Mouse (Mus musculus) kidney, embryonic 14.5 days (tissue): ENCODE measurements around the gene Fut8. TPM values are rescaled to one million over a fixed set of nuclear protein-coding genes. Genes with fewer than 3 reads are reported as not detected.

Experiments used
- ATAC-seq: fragments of 200-750 bp; cut with Nextera tagmentation; 2 replicates; pipeline ENCODE4 v1.8.0; 2017; ENCODE audit warnings: moderate number of reproducible peaks, mild to moderate bottlenecking, moderate TSS enrichment, moderate library complexity; ENCODE audit not compliant: low FRiP score, low TSS enrichment
- H3K27ac ChIP-seq: fragments of 300-500 bp; sonication (generic); 2 replicates; pipeline ENCODE4 v1.5.1; 2014; ENCODE audit warnings: low read depth, mild to moderate bottlenecking, low read length, moderate library complexity, mixed read lengths
- H3K27me3 ChIP-seq: fragments of 300-500 bp; sonication (generic); 2 replicates; pipeline ENCODE4 v1.6.1; 2014; ENCODE audit warnings: mild to moderate bottlenecking, low read length; ENCODE audit not compliant: control insufficient read depth, insufficient read depth
- H3K36me3 ChIP-seq: fragments of 300-500 bp; sonication (generic); 2 replicates; pipeline ENCODE4 v1.6.1; 2014; ENCODE audit warnings: low read length, mixed read lengths; ENCODE audit not compliant: control insufficient read depth, insufficient read depth
- H3K4me1 ChIP-seq: fragments of 300-500 bp; sonication (generic); 2 replicates; pipeline ENCODE4 v1.6.1; 2014; ENCODE audit warnings: low read length, mixed read lengths; ENCODE audit not compliant: control insufficient read depth, insufficient read depth
- H3K4me2 ChIP-seq: fragments of 300-500 bp; sonication (generic); replicated peaks from 2 replicates; pipeline ENCODE4 v1.6.1; 2014; ENCODE audit warnings: low read depth, mild to moderate bottlenecking, low read length
- H3K4me3 ChIP-seq: fragments of 300-500 bp; sonication (generic); 2 replicates; pipeline ENCODE4 v1.5.1; 2014; ENCODE audit warnings: mild to moderate bottlenecking, low read length
- H3K9ac ChIP-seq: fragments of 300-500 bp; sonication (generic); 2 replicates; pipeline ENCODE4 v1.6.1; 2014; ENCODE audit warnings: low read depth, mild to moderate bottlenecking, low read length, moderate library complexity
- H3K9me3 ChIP-seq: fragments of 300-500 bp; sonication (generic); 2 replicates; pipeline ENCODE4 v1.6.1; 2016; ENCODE audit warnings: low read length; ENCODE audit not compliant: control insufficient read depth
- WGBS: fragments of 180-500 bp; shearing (Covaris S2); extraction: QIAGEN DNeasy Blood & Tissue Kit; methylation state at CpG from one replicate; pipeline ENCODE4 v1.1.7; 2014; 5-methylcytosine and 5-hydroxymethylcytosine counted together
- polyA plus RNA-seq: library from polyadenylated mRNA; unstranded; fragments of >200 nt; fragmentation: Nextera tagmentation; extraction: Ambion mirVana; gene quantifications from 2 replicates; pipeline ENCODE4 v1.2.1, GENCODE M21; 2014

Fut8 gene
- polyA plus RNA-seq, 1 experiment from 2014 or later, result 25.7 TPM

DNA sequence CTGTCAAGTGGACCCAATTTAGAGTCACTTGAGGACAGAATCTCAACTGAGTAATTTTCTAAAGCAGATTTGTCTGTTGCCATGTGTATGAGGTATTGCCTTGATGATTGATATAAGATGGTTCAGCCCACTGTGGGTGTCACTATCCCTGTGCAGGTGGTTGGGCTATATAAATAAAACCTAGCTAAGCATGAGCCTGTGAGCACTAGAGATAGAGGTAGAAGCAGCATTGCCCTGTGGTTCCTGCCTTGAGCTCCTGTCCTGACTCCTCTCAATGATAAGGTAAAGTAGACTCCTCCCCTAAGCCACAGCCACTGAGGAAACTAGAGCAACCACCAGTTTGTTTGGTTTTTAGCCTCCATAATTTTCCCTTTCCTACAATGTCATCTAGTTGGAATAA, 191.5 kb downstream of the Fut8 start:
- Histone ChIP-seq H3K9ac (no peak overlapping the region), H3K27me3 (no peaks in the 10 kb centered on the region), H3K27ac (no peak overlapping the region), H3K9me3 (no peaks in the 10 kb centered on the region), H3K36me3 (no peaks in the 10 kb centered on the region), H3K4me1 (no peaks in the 10 kb centered on the region), H3K4me2 (no peak overlapping the region), H3K4me3 (no peak overlapping the region)
- no peak for ATAC-seq

DNA sequence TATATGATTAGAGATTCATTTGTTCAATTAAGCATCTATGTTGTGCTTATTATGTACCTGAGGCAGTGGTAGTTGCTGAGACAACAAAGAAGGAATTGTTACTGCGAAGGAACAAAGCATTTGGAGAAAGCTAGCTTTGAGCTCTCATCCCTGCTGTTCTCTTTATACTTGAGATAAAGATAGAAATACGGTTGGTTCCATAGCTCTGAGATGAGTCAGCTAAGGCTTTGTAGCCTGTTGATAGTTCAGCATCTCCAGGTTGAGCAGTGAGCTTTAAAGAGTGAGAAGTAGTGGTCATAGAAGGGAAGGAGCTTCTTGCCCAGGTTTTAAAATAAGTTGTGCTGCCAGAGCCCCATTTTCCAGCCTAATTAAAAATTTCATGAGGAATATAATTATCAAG, 198.8 kb downstream of the Fut8 start:
- no peak overlapping the region for H3K9ac ChIP-seq
- no peaks in the 10 kb centered on the region for H3K4me1 ChIP-seq
- no peak for ATAC-seq
- no peak overlapping the region for H3K4me3 ChIP-seq
- no peak overlapping the region for H3K4me2 ChIP-seq
- H3K27me3 ChIP-seq, result no peaks in the 10 kb centered on the region
- H3K36me3 ChIP-seq, result no peaks in the 10 kb centered on the region
- no peak overlapping the region for H3K27ac ChIP-seq
- no peaks in the 10 kb centered on the region for H3K9me3 ChIP-seq
- 83% methylated on average over 2 of the region's 2 CpGs for WGBS

DNA sequence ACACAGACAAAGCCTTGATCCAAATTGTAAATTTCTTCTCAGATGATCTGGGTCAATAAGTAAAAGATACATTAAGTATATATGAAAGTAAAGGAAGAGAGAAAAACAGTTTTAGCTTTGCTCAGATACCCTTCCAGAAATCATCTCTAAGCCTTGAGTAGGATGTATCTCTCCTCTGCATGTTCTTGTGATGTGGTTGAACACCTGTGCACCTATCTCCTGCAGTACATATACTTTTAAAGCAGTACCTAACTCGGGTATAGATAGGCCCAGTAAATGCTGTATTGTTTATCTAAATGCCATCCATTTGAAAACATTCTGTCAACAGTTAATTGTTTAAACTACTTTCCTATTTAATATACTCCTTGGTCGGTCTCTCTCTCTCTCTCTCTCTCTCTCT, 212.9 kb downstream of the Fut8 start:
- H3K27me3 ChIP-seq, result no peaks in the 10 kb centered on the region
- H3K4me1 ChIP-seq, result no peaks in the 10 kb centered on the region
- no peak overlapping the region for H3K27ac ChIP-seq
- H3K4me3 ChIP-seq, result no peak overlapping the region
- H3K9me3 ChIP-seq, result no peaks in the 10 kb centered on the region
- 82% methylated on average over 2 of the region's 2 CpGs for WGBS
- no peak overlapping the region for H3K9ac ChIP-seq
- no peaks in the 10 kb centered on the region for H3K36me3 ChIP-seq
- no peak for ATAC-seq
- H3K4me2 ChIP-seq, result no peak overlapping the region

DNA sequence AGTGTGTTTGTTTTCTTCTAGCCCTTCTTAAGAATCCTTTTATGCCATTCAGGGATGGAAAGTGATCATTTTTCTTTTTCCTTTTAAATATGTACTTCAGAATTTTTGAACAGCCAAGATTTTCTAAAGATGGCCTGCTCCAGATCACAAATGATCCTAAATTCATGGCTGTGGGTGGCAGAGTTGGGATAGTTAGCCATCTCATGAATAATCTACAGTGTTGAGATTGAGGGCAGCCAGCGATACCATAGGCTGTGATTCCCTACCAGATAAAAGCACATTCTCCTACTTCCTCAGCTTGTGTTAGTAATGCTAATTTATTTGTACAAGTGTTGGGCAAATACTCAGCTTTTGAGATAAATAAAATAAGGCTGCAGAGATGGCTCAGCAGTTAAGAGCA, 228.3 kb downstream of the Fut8 start:
- Histone ChIP-seq H3K36me3 (no peaks in the 10 kb centered on the region), H3K4me1 (no peaks in the 10 kb centered on the region), H3K27me3 (no peaks in the 10 kb centered on the region), H3K9me3 (no peaks in the 10 kb centered on the region), H3K27ac (no peak overlapping the region), H3K9ac (no peak overlapping the region), H3K4me3 (no peak overlapping the region), H3K4me2 (no peak overlapping the region)
- no peak for ATAC-seq
- WGBS, result 88% methylated on average over 1 of the region's 1 CpGs

DNA sequence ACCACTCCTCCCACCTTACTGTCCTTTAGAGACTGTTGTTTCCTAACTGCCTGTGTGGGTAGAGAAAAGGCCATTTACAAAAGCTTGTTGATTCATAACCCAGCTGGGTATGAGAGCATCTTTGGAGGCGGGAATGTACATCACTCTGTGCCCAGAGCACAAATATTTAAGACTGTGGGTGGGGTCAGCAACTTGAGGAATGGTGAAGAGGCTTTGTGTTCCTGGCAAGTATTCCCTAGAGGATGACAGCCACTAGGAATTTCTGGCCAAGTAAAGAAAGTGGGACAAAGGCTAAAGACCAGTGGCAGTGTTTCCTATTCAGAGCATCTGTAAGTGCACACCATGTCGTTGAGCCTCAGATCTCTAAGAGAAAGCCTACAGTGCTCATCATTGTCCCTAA, 242.0 kb downstream of the Fut8 start:
- WGBS, result 87% methylated on average over 2 of the region's 2 CpGs
- no peak for ATAC-seq
- Histone ChIP-seq H3K4me2 (no peak overlapping the region), H3K4me3 (no peak overlapping the region), H3K4me1 (no peaks in the 10 kb centered on the region), H3K27ac (no peak overlapping the region), H3K36me3 (no peaks in the 10 kb centered on the region), H3K9me3 (no peaks in the 10 kb centered on the region), H3K9ac (no peak overlapping the region), H3K27me3 (no peaks in the 10 kb centered on the region)

DNA sequence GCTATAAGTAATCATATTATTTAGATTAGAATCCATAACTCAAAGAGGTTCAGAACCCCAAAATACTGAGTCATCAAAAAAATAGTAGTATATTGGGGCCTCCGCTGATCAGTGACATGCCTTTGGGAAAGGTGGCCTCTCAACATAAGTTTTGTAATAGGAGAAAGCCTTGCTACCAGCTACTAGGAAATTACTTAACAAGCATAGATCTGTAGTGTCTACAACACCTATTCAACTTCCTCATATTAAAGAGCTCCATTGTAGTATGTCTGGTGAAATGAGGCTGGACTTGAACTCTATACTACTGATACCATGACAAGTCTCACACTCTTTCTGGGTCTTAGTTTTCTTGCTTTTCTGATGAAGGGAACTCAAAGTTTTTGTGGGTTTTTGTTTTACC, 243.2 kb downstream of the Fut8 start:
- whole genome bisulfite sequencing, result 94% methylated on average over 1 of the region's 1 CpGs
- H3K9me3 ChIP-seq, result no peaks in the 10 kb centered on the region
- no peak overlapping the region for H3K9ac ChIP-seq
- no peak overlapping the region for H3K27ac ChIP-seq
- H3K27me3 ChIP-seq, result no peaks in the 10 kb centered on the region
- no peaks in the 10 kb centered on the region for H3K36me3 ChIP-seq
- ATAC-seq, result no peak
- H3K4me2 ChIP-seq, result no peak overlapping the region
- H3K4me3 ChIP-seq, result no peak overlapping the region
- H3K4me1 ChIP-seq, result no peaks in the 10 kb centered on the region

DNA sequence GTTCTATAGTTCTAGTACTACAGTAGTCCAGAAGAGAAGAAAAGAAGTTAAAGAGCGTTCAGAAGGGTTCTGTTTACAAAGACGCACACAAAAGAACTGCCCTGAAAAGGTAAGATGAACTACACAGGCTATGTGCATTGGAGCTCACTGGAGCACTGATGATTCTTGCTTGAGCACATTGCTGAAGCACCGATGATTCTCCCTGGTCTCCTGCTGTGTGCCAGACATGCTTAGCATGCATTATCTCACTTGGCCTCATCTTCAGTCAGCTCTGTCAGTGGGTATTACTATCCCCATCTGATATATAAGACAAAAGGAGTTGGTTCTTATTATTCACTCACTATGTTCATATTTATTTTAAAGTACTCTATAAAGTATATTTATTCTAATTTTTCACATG, 243.9 kb downstream of the Fut8 start:
- 88% methylated on average over 3 of the region's 3 CpGs for WGBS
- Histone ChIP-seq H3K36me3 (no peaks in the 10 kb centered on the region), H3K4me1 (no peaks in the 10 kb centered on the region), H3K27me3 (no peaks in the 10 kb centered on the region), H3K4me2 (no peak overlapping the region), H3K27ac (no peak overlapping the region), H3K9ac (no peak overlapping the region), H3K9me3 (no peaks in the 10 kb centered on the region), H3K4me3 (no peak overlapping the region)
- ATAC-seq, result no peak

DNA sequence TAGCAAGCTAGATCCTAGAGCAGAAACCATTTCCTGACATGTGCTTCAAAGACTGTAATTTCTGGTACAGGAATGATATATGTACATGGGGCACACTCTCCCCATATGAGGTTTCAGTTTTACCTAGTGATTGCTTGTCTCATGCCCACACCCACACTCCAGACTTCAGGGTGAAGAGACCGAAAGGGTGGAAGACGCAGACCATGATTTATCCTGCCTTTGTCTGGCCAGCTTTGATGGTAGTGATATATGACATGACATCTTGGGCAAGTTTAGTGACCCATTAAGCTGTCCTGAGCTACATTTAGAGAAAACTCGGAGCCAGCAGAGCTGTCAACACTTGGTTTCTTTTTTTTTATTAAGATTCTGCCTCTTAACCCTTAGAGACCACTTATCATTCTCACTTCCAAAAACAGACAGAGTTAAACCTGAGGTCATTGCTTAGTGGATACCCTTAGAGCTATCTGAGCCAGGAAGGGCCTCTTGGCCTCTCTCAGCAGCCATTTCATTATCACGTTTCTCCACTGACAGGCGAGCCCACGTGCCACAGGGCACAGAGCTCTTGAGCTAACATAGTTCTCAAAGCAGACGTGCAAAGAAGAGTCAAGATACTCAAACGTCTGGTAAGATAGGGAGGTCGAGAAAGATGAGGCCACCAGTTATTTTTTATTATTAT, 245.4 kb downstream of the Fut8 start:
- 13% methylated on average over 9 of the region's 9 CpGs for WGBS
- no peaks in the 10 kb centered on the region for H3K9me3 ChIP-seq

DNA sequence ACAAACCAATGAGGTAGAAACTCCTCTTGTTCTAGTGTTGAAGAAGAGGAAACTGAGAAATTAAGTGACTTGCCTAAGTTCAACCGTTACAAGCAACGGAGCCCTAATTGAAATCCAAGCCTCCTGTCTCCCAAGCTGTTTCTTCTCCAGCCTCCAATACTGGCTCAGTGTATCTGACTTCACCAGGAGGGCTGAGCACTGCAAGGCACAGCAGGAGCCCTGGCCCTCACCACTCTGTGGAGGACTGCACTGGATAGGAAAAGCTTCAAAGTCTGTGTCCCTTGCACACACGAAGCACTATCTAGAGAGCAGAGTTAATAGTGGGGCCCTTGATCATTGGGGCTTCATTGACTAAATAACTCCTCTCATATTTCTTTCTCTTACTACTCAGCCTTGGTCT, 246.8 kb downstream of the Fut8 start:
- Histone ChIP-seq H3K27me3 (no peaks in the 10 kb centered on the region), H3K4me2 (no peak overlapping the region), H3K36me3 (no peaks in the 10 kb centered on the region), H3K9ac (no peak overlapping the region), H3K27ac (no peak overlapping the region), H3K4me3 (no peak overlapping the region), H3K9me3 (no peaks in the 10 kb centered on the region), H3K4me1 (no peaks in the 10 kb centered on the region)
- ATAC-seq, result no peak
- 48% methylated on average over 3 of the region's 3 CpGs for WGBS

More for the DNA sequence above, 245.4 kb downstream of the Fut8 start:
- peak; percentile 90 for ATAC-seq
- Histone ChIP-seq H3K4me2 (no peak overlapping the region), H3K9ac (no peak overlapping the region), H3K36me3 (no peaks in the 10 kb centered on the region), H3K27ac (no peak overlapping the region), H3K4me1 (no peaks in the 10 kb centered on the region), H3K27me3 (no peaks in the 10 kb centered on the region), H3K4me3 (no peak overlapping the region)
